Mouse (Mus musculus) intestine, postnatal 0 days (tissue): ENCODE measurements around the gene Rbm24. TPM values are rescaled to one million over a fixed set of nuclear protein-coding genes. Genes with fewer than 3 reads are reported as not detected.

ENCODE experiments used
- ATAC-seq: fragments of 200-750 bp; cut with Nextera tagmentation; 2 replicates; pipeline ENCODE4 v1.8.0; 2017; ENCODE audit warnings: mild to moderate bottlenecking, moderate TSS enrichment, moderate library complexity
- H3K27ac ChIP-seq: fragments of 300-500 bp; sonication (generic); 2 replicates; pipeline ENCODE4 v1.5.1; 2014; ENCODE audit warnings: mild to moderate bottlenecking, low read depth, low read length, moderate library complexity
- H3K27me3 ChIP-seq: fragments of 300-500 bp; sonication (generic); replicated peaks from 2 replicates; pipeline ENCODE4 v1.6.1; 2014; ENCODE audit warnings: low read length, mixed read lengths; ENCODE audit not compliant: control insufficient read depth, insufficient read depth
- H3K36me3 ChIP-seq: fragments of 300-500 bp; sonication (generic); 2 replicates; pipeline ENCODE4 v1.6.1; 2014; ENCODE audit warnings: mild to moderate bottlenecking, moderate library complexity; ENCODE audit not compliant: control insufficient read depth, insufficient read depth
- H3K4me1 ChIP-seq: fragments of 300-500 bp; sonication (generic); replicated peaks from 2 replicates; pipeline ENCODE4 v1.6.1; 2014; ENCODE audit warnings: antibody characterized with exemption, low read length, mixed read lengths; ENCODE audit not compliant: control insufficient read depth, insufficient read depth
- H3K4me2 ChIP-seq: fragments of 300-500 bp; sonication (generic); replicated peaks from 2 replicates; pipeline ENCODE4 v1.6.1; 2014; ENCODE audit warnings: low read depth, mild to moderate bottlenecking, moderate library complexity
- H3K4me3 ChIP-seq: fragments of 300-500 bp; sonication (generic); 2 replicates; pipeline ENCODE4 v1.5.1; 2014; ENCODE audit warnings: low read depth, low read length
- H3K9ac ChIP-seq: fragments of 300-500 bp; sonication (generic); 2 replicates; pipeline ENCODE4 v1.6.1; 2014; ENCODE audit warnings: mild to moderate bottlenecking, low read depth, low read length
- H3K9me3 ChIP-seq: fragments of 300-500 bp; sonication (generic); 2 replicates; pipeline ENCODE4 v1.6.1; 2016; ENCODE audit warnings: mixed run types; ENCODE audit not compliant: control insufficient read depth
- CTCF ChIP-seq: sonication (generic); IDR thresholded peaks from 2 replicates; pipeline ENCODE4 v1.5.1; 2016; ENCODE audit warnings: low read depth, mild to moderate bottlenecking, control low read depth, antibody characterized with exemption, moderate library complexity
- WGBS: fragments of 180-500 bp; shearing (Covaris S2); extraction: QIAGEN DNeasy Blood & Tissue Kit; methylation state at CpG from one replicate; pipeline ENCODE4 v1.1.7; 2014; 5-methylcytosine and 5-hydroxymethylcytosine counted together
- polyA plus RNA-seq: library from polyadenylated mRNA; unstranded; fragments of >200 nt; fragmentation: Nextera tagmentation; extraction: Ambion mirVana; gene quantifications from 2 replicates; pipeline ENCODE4 v1.2.1, GENCODE M21; 2015

Gene Rbm24
- polyA plus RNA-seq, 1 experiment from 2014 or later: 2.8 TPM

GRCm38 (mm10) chr13:46418731-46419545 is 704 bp downstream of the Rbm24 start:
- no peak for TF ChIP-seq CTCF
- H3K9ac ChIP-seq: peak overlapping the region; percentile 40
- peak overlapping the region; percentile 72 for H3K4me2 ChIP-seq
- peak overlapping the region; percentile 52 for H3K4me3 ChIP-seq
- H3K27me3 ChIP-seq: peaks cover 28% of the 10 kb centered on the region
- no peaks in the 10 kb centered on the region for H3K4me1 ChIP-seq
- H3K36me3 ChIP-seq: no peaks in the 10 kb centered on the region
- peak; percentile 22; the same call in 1 of the 2 replicates for ATAC-seq
- no peaks in the 10 kb centered on the region for H3K9me3 ChIP-seq
- WGBS: 2% methylated on average over 72 of the region's 73 CpGs
- H3K27ac ChIP-seq: peak overlapping the region; percentile 23; the same call in 1 of the 2 replicates

- H3K4me1 ChIP-seq: no peaks in the 10 kb centered on the region
- TF ChIP-seq CTCF: no peak
- H3K9me3 ChIP-seq: no peaks in the 10 kb centered on the region
- H3K27ac ChIP-seq: no peak overlapping the region
- peaks cover 28% of the 10 kb centered on the region for H3K27me3 ChIP-seq
- H3K4me2 ChIP-seq: peak overlapping the region; percentile 72
- 30% methylated on average over 7 of the region's 7 CpGs for WGBS
- no peak for ATAC-seq
- peak overlapping the region; percentile 52 for H3K4me3 ChIP-seq
- no peaks in the 10 kb centered on the region for H3K36me3 ChIP-seq
- H3K9ac ChIP-seq: no peak overlapping the region
Measured at GRCm38 (mm10) chr13:46419648-46420047, 1.4 kb downstream of the Rbm24 start.

GRCm38 (mm10) chr13:46420095-46420494 is 1.9 kb downstream of the Rbm24 start:
- no peak for TF ChIP-seq CTCF
- Histone ChIP-seq H3K27me3 (peaks cover 28% of the 10 kb centered on the region), H3K4me2 (peak overlapping the region; percentile 22), H3K36me3 (no peaks in the 10 kb centered on the region), H3K9ac (no peak overlapping the region), H3K4me3 (peak overlapping the region; percentile 52), H3K4me1 (no peaks in the 10 kb centered on the region), H3K9me3 (no peaks in the 10 kb centered on the region), H3K27ac (no peak overlapping the region)
- no peak for ATAC-seq
- WGBS: 26% methylated on average over 3 of the region's 3 CpGs

- Histone ChIP-seq H3K4me2 (no peak overlapping the region), H3K27ac (no peak overlapping the region), H3K4me3 (no peak overlapping the region), H3K27me3 (peaks cover 7% of the 10 kb centered on the region), H3K36me3 (no peaks in the 10 kb centered on the region), H3K9me3 (no peaks in the 10 kb centered on the region), H3K4me1 (no peaks in the 10 kb centered on the region), H3K9ac (no peak overlapping the region)
- no peak for ATAC-seq
- WGBS: 83% methylated on average over 7 of the region's 7 CpGs
- no peak for TF ChIP-seq CTCF
Measured at GRCm38 (mm10) chr13:46423805-46424204, 5.6 kb downstream of the Rbm24 start.

GRCm38 (mm10) chr13:46424376-46424775 is 6.1 kb downstream of the Rbm24 start:
- Histone ChIP-seq H3K27me3 (peaks cover 3% of the 10 kb centered on the region; the same call in 1 of the 2 replicates), H3K4me1 (no peaks in the 10 kb centered on the region), H3K36me3 (no peaks in the 10 kb centered on the region), H3K4me3 (no peak overlapping the region), H3K9me3 (no peaks in the 10 kb centered on the region), H3K9ac (no peak overlapping the region), H3K27ac (no peak overlapping the region), H3K4me2 (no peak overlapping the region)
- WGBS: 75% methylated on average over 8 of the region's 8 CpGs
- no peak for TF ChIP-seq CTCF
- no peak for ATAC-seq

DNA sequence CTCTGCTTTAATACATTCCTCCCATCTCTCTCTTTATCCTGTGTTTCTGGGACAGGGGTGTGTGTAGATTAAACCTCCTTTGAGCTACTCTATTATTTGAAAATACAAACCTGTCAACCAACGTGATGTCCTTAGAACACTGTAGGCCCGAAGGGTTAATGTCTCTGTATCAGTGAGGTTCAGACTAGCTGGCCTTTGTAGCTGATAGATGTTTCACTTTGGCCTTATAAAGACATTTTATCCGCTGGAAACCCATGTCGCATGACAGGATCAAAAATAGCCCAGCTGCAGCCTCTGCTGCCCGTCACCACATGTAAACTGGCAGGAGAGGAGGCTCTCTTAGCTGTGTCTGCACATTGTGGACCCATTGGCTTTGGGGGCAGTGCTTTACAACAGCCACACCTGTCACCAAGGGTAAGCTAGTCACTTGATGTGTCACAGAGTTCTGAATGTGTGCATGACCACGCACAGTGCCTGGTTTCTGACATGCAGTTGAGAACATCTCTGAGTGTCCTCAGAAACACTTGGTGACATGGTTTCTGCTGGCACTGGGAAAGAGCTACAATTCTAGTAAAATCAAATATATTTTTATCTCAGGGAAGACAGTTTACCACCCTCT is 8.5 kb downstream of the Rbm24 start:
- no peak for ATAC-seq

More for the DNA sequence above, 8.5 kb downstream of the Rbm24 start:
- Histone ChIP-seq H3K4me1 (no peaks in the 10 kb centered on the region), H3K9ac (no peak overlapping the region), H3K36me3 (no peaks in the 10 kb centered on the region), H3K4me3 (no peak overlapping the region), H3K4me2 (no peak overlapping the region), H3K27me3 (no peaks in the 10 kb centered on the region), H3K27ac (no peak overlapping the region), H3K9me3 (no peaks in the 10 kb centered on the region)
- WGBS: 86% methylated on average over 6 of the region's 6 CpGs
- no peak for TF ChIP-seq CTCF
